Mouse (Mus musculus) cortical plate, adult 2 months (tissue): Measurements from ENCODE around the gene Coro2b. TPM values are rescaled to one million over a fixed set of nuclear protein-coding genes. Genes with fewer than 3 reads are reported as not detected.
A peak's percentile ranks its signal among the peaks of the same experiment; 100 is the strongest.

Experiments
- H3K27ac ChIP-seq: fragments of 200-500 bp; 2 replicates; pipeline ENCODE4 v1.5.1; 2012; ENCODE audit warnings: low read length, control low read depth, inconsistent platforms; ENCODE audit not compliant: insufficient read depth
- H3K4me1 ChIP-seq: fragments of 200-500 bp; 2 replicates; pipeline ENCODE4 v1.6.1; 2011; ENCODE audit warnings: low read length; ENCODE audit not compliant: control insufficient read depth, insufficient read depth
- H3K4me3 ChIP-seq: fragments of 200-500 bp; 2 replicates; pipeline ENCODE4 v1.5.1; 2011; ENCODE audit warnings: mild to moderate bottlenecking, low read length, control low read depth; ENCODE audit not compliant: insufficient read depth
- CTCF ChIP-seq: fragments of 200-500 bp; IDR thresholded peaks from 2 replicates; pipeline ENCODE4 v1.5.1; 2011; ENCODE audit warnings: mild to moderate bottlenecking, control low read depth, low read length; ENCODE audit not compliant: insufficient read depth; ENCODE audit errors: extremely low read depth
- POLR2A ChIP-seq: fragments of 200-500 bp; IDR thresholded peaks from 2 replicates; pipeline ENCODE4 v1.6.1; 2011; ENCODE audit warnings: mild to moderate bottlenecking, low read length, control low read depth; ENCODE audit not compliant: insufficient read depth; ENCODE audit errors: extremely low read depth
- polyA plus RNA-seq: library from polyadenylated mRNA; depleted of rRNA; stranded (reverse); fragments of >200 nt; gene quantifications from 2 replicates; pipeline ENCODE4 v1.2.3, GENCODE M21; 2012

The Coro2b gene
- polyA plus RNA-seq, 1 experiment, result 130 TPM

GRCm38 (mm10) chr9:62531459-62532275 lies 5.2 kb downstream of the Coro2b start:
- Histone ChIP-seq H3K4me1 (peaks cover 41% of the 10 kb centered on the region), H3K4me3 (no peak overlapping the region), H3K27ac (peak overlapping the region; percentile 84)
- no peak for TF ChIP-seq CTCF
- TF ChIP-seq POLR2A, result no peak

GRCm38 (mm10) chr9:62528527-62528926 lies 8.3 kb downstream of the Coro2b start:
- peaks cover 42% of the 10 kb centered on the region for H3K4me1 ChIP-seq
- H3K4me3 ChIP-seq, result no peak overlapping the region
- peak overlapping the region; percentile 69 for H3K27ac ChIP-seq
- no peak for TF ChIP-seq CTCF
- peak; percentile 54; the same call in 1 of the 2 replicates for TF ChIP-seq POLR2A

- TF ChIP-seq CTCF, result no peak
- TF ChIP-seq POLR2A, result no peak
- peak overlapping the region; percentile 34; the same call in 1 of the 2 replicates for H3K27ac ChIP-seq
- peaks cover 33% of the 10 kb centered on the region for H3K4me1 ChIP-seq
- H3K4me3 ChIP-seq, result no peak overlapping the region
Observed at GRCm38 (mm10) chr9:62526858-62527257, 10.0 kb downstream of the Coro2b start.

GRCm38 (mm10) chr9:62526451-62526850 lies 10.4 kb downstream of the Coro2b start:
- Histone ChIP-seq H3K4me1 (peaks cover 35% of the 10 kb centered on the region), H3K27ac (peak overlapping the region; percentile 34; the same call in 1 of the 2 replicates), H3K4me3 (no peak overlapping the region)
- no peak for TF ChIP-seq POLR2A

GRCm38 (mm10) chr9:62524761-62525308 lies 12.0 kb downstream of the Coro2b start:
- H3K27ac ChIP-seq, result peak overlapping the region; percentile 15
- no peak overlapping the region for H3K4me3 ChIP-seq
- TF ChIP-seq POLR2A (no peak), CTCF (no peak)
- peaks cover 34% of the 10 kb centered on the region for H3K4me1 ChIP-seq

GRCm38 (mm10) chr9:62522791-62523471 lies 13.9 kb downstream of the Coro2b start:
- H3K27ac ChIP-seq, result peak overlapping the region; percentile 7; the same call in 1 of the 2 replicates

GRCm38 (mm10) chr9:62522211-62522610 lies 14.6 kb downstream of the Coro2b start:
- Histone ChIP-seq H3K4me1 (peaks cover 26% of the 10 kb centered on the region), H3K4me3 (no peak overlapping the region), H3K27ac (peak overlapping the region; percentile 91; the same call in 1 of the 2 replicates)
- no peak for TF ChIP-seq POLR2A
- no peak for TF ChIP-seq CTCF

More at GRCm38 (mm10) chr9:62522791-62523471, 13.9 kb downstream of the Coro2b start:
- peaks cover 22% of the 10 kb centered on the region for H3K4me1 ChIP-seq
- TF ChIP-seq CTCF, result no peak
- TF ChIP-seq POLR2A, result no peak
- no peak overlapping the region for H3K4me3 ChIP-seq

GRCm38 (mm10) chr9:62521541-62521940 lies 15.3 kb downstream of the Coro2b start:
- peak overlapping the region; percentile 91 for H3K27ac ChIP-seq
- peaks cover 25% of the 10 kb centered on the region for H3K4me1 ChIP-seq
- no peak for TF ChIP-seq POLR2A
- no peak overlapping the region for H3K4me3 ChIP-seq

GRCm38 (mm10) chr9:62520933-62521332 lies 15.9 kb downstream of the Coro2b start:
- Histone ChIP-seq H3K4me3 (no peak overlapping the region), H3K27ac (peak overlapping the region; percentile 91), H3K4me1 (peaks cover 26% of the 10 kb centered on the region)
- TF ChIP-seq POLR2A (no peak), CTCF (no peak)
